Mouse (Mus musculus): ENCODE data around the gene Zdhhc18.

Zdhhc18 gene

GRCm38 (mm10) chr4:133599571-133600073, 50.3 kb downstream of the Zdhhc18 start:
- DNase-seq = peak; percentile 64

- DNase-seq = no peak
Observed at GRCm38 (mm10) chr4:133599116-133599515, 50.8 kb downstream of the Zdhhc18 start.

- DNase-seq = no peak
Observed at GRCm38 (mm10) chr4:133598616-133599015, 51.3 kb downstream of the Zdhhc18 start.

GRCm38 (mm10) chr4:133596084-133596483, 53.9 kb downstream of the Zdhhc18 start:
- no peak for DNase-seq

GRCm38 (mm10) chr4:133595538-133595937, 54.4 kb downstream of the Zdhhc18 start:
- DNase-seq = no peak

- peak; percentile 71 for DNase-seq
Observed at GRCm38 (mm10) chr4:133592570-133592969, 57.4 kb downstream of the Zdhhc18 start.

GRCm38 (mm10) chr4:133584059-133584951, 65.6 kb downstream of the Zdhhc18 start, which contains the start of gene Gpn2:
Gpn2 (plus strand) TSS chr4:133584362.
- DNase-seq = peak; percentile 83

GRCm38 (mm10) chr4:133583690-133584058, 66.3 kb downstream of the Zdhhc18 start:
- DNase-seq = no peak

GRCm38 (mm10) chr4:133577983-133578382, 72.0 kb downstream of the Zdhhc18 start:
- DNase-seq = no peak

GRCm38 (mm10) chr4:133574843-133575202, 75.1 kb downstream of the Zdhhc18 start:
- no peak for DNase-seq

- peak; percentile 84 for DNase-seq
Observed at GRCm38 (mm10) chr4:133574070-133574842, 75.7 kb downstream of the Zdhhc18 start, which contains the start of gene Gpatch3. Gpatch3 (plus strand) TSS chr4:133574745.

GRCm38 (mm10) chr4:133570066-133570466, 79.9 kb downstream of the Zdhhc18 start:
- DNase-seq = no peak

GRCm38 (mm10) chr4:133569291-133570065, 80.5 kb downstream of the Zdhhc18 start:
- no peak for DNase-seq

GRCm38 (mm10) chr4:133567251-133567650, 82.7 kb downstream of the Zdhhc18 start:
- DNase-seq = no peak

GRCm38 (mm10) chr4:133563123-133563571, 86.8 kb downstream of the Zdhhc18 start:
- no peak for DNase-seq

GRCm38 (mm10) chr4:133561622-133562021, 88.3 kb downstream of the Zdhhc18 start:
- DNase-seq = no peak

- DNase-seq = no peak
Observed at GRCm38 (mm10) chr4:133559846-133560245, 90.1 kb downstream of the Zdhhc18 start.

GRCm38 (mm10) chr4:133557041-133557717, 92.8 kb downstream of the Zdhhc18 start:
- DNase-seq = no peak
